Mouse (Mus musculus) embryo, embryonic 10.5 days (tissue): ENCODE data around the gene Tdo2.
A peak's percentile ranks its signal among the peaks of the same experiment; 100 is the strongest.

Experiments
- DNase-seq: peaks from one replicate; pipeline ENCODE4 v3.0.0-alpha.2; 2015; ENCODE audit warnings: low spot score

The Tdo2 gene

GRCm38 (mm10) chr3:81943097-81943496, 32.9 kb downstream of the Tdo2 start:
- no peak for DNase-seq

- no peak for DNase-seq
Measured at GRCm38 (mm10) chr3:81942341-81942740, 33.7 kb downstream of the Tdo2 start.

GRCm38 (mm10) chr3:81938924-81939323, 37.1 kb downstream of the Tdo2 start:
- no peak for DNase-seq

GRCm38 (mm10) chr3:81933348-81933747, 42.7 kb downstream of the Tdo2 start:
- no peak for DNase-seq

GRCm38 (mm10) chr3:81932141-81933101, 43.6 kb downstream of the Tdo2 start, which contains the start of gene Ctso:
Gene Ctso, plus strand, starts transcription at chr3:81932601.
- DNase-seq: peak; percentile 92

GRCm38 (mm10) chr3:81931695-81932094, 44.3 kb downstream of the Tdo2 start:
- no peak for DNase-seq

- DNase-seq: no peak
Measured at GRCm38 (mm10) chr3:81929073-81929472, 46.9 kb downstream of the Tdo2 start.

GRCm38 (mm10) chr3:81926764-81927325, 49.2 kb downstream of the Tdo2 start:
- DNase-seq: peak; percentile 27

- peak; percentile 11 for DNase-seq
Measured at GRCm38 (mm10) chr3:81925856-81926255, 50.1 kb downstream of the Tdo2 start.

GRCm38 (mm10) chr3:81924931-81925330, 51.1 kb downstream of the Tdo2 start:
- DNase-seq: peak; percentile 84

GRCm38 (mm10) chr3:81922910-81923309, 53.1 kb downstream of the Tdo2 start:
- peak; percentile 23 for DNase-seq

- no peak for DNase-seq
Measured at GRCm38 (mm10) chr3:81919681-81920080, 56.3 kb downstream of the Tdo2 start.

GRCm38 (mm10) chr3:81918215-81918614, 57.8 kb downstream of the Tdo2 start:
- no peak for DNase-seq

GRCm38 (mm10) chr3:81917354-81917935, 58.6 kb downstream of the Tdo2 start:
- DNase-seq: no peak

- no peak for DNase-seq
Measured at GRCm38 (mm10) chr3:81916030-81916686, 59.8 kb downstream of the Tdo2 start.

- no peak for DNase-seq
Measured at GRCm38 (mm10) chr3:81910286-81911036, 65.5 kb downstream of the Tdo2 start.
